Mouse (Mus musculus): ENCODE data around the gene A1cf. TPM values are rescaled to one million over a fixed set of nuclear protein-coding genes. Genes with fewer than 3 reads are reported as not detected.

Gene A1cf
- polyA plus RNA-seq, 1 experiment from 2014 or later = 11.1 TPM

DNA sequence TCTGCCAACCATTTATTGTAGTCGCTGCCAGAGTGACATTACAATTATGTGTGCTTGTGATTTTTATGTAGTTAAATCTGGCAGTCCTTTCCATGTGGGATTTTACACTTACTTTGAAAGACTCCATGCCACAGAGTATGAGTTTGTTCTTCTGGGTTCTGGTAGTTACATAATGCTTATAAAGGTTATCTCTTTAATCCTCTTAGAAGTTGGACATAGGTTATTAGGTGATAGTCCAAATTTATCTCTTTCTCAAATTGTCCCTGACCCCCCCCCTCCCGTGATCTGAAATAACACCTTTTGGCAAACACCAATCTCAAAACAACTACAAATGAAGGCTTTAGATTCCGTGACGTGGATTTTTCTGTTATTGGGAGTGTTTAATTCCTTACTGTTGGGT lies 16.0 kb downstream of the A1cf start:
- no peak overlapping the region for H3K4me2 ChIP-seq (ENCODE audit: low read depth, low read length)
- H3K9me3 ChIP-seq (ENCODE audit: control insufficient read depth, low read length) = no peaks in the 10 kb centered on the region
- no peak overlapping the region for H3K9ac ChIP-seq (ENCODE audit: low read depth, low read length)
- no peaks in the 10 kb centered on the region for H3K27me3 ChIP-seq (replicated peaks; ENCODE audit: control insufficient read depth, insufficient read depth, low read length)
- H3K4me1 ChIP-seq (ENCODE audit: control insufficient read depth, insufficient read depth, low read length) = peaks cover 3% of the 10 kb centered on the region; the same call in 1 of the 2 replicates
- no peak overlapping the region for H3K4me3 ChIP-seq (ENCODE audit: low read length)
- no peak for ATAC-seq
- WGBS = 86% methylated on average over 4 of the region's 4 CpGs
- H3K36me3 ChIP-seq (ENCODE audit: control insufficient read depth, insufficient read depth, low read length) = no peaks in the 10 kb centered on the region
- no peak overlapping the region for H3K27ac ChIP-seq (ENCODE audit: low read length)

DNA sequence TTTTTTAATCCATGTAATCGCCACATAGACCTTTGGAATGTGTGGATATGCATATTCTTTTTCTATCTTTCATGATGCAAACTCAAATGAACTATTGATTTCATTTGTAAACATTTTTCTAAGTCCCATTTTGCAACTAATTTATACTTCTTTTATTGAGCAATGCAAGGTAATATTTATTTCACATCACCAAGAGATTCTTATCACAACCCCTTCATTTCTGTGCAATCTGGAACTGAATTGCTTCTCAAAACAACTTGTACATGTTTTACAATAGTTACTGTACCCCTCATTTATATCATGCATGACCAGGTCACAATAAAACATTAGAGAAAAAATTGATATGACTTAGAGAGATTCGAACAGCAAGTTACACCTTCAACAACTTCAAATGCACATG lies 18.7 kb downstream of the A1cf start:
- ATAC-seq = no peak
- H3K9me3 ChIP-seq (ENCODE audit: control insufficient read depth, low read length) = no peaks in the 10 kb centered on the region
- peaks cover 11% of the 10 kb centered on the region; the same call in 1 of the 2 replicates for H3K4me1 ChIP-seq (ENCODE audit: control insufficient read depth, insufficient read depth, low read length)
- no peak overlapping the region for H3K9ac ChIP-seq (ENCODE audit: low read depth, low read length)
- no peak overlapping the region for H3K4me2 ChIP-seq (ENCODE audit: low read depth, low read length)
- no peak overlapping the region for H3K4me3 ChIP-seq (ENCODE audit: low read length)
- H3K27me3 ChIP-seq (replicated peaks; ENCODE audit: control insufficient read depth, insufficient read depth, low read length) = no peaks in the 10 kb centered on the region
- no peaks in the 10 kb centered on the region for H3K36me3 ChIP-seq (ENCODE audit: control insufficient read depth, insufficient read depth, low read length)
- 95% methylated on average over 2 of the region's 2 CpGs for WGBS
- H3K27ac ChIP-seq (ENCODE audit: low read length) = no peak overlapping the region

DNA sequence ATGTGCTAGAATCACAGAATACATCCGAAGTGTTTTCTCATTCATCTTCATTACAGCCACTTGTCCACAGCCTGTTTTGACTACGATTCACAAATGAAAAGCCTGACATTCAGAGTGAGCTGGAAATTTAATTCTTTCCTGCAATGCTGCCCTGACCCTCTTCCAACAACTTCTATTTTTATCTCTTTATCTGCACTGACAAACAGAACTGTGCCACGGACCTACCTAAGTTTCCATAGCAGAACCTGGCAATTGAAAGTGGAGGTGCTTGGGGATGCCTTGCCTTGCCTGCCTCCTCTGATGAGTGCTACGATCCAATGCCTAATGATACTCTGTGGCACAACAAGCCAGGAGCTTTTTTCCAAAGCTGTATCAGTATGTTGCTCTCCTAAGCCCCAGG lies 21.4 kb downstream of the A1cf start:
- peaks cover 11% of the 10 kb centered on the region; the same call in 1 of the 2 replicates for H3K4me1 ChIP-seq (ENCODE audit: control insufficient read depth, insufficient read depth, low read length)
- ATAC-seq = no peak
- no peak overlapping the region; the same call in 1 of the 2 replicates for H3K27ac ChIP-seq (ENCODE audit: low read length)
- H3K27me3 ChIP-seq (replicated peaks; ENCODE audit: control insufficient read depth, insufficient read depth, low read length) = no peaks in the 10 kb centered on the region
- no peak overlapping the region for H3K4me3 ChIP-seq (ENCODE audit: low read length)
- no peaks in the 10 kb centered on the region for H3K36me3 ChIP-seq (ENCODE audit: control insufficient read depth, insufficient read depth, low read length)
- H3K4me2 ChIP-seq (ENCODE audit: low read depth, low read length) = no peak overlapping the region
- H3K9me3 ChIP-seq (ENCODE audit: control insufficient read depth, low read length) = no peaks in the 10 kb centered on the region
- WGBS = 46% methylated on average over 4 of the region's 4 CpGs
- no peak overlapping the region for H3K9ac ChIP-seq (ENCODE audit: low read depth, low read length)

DNA sequence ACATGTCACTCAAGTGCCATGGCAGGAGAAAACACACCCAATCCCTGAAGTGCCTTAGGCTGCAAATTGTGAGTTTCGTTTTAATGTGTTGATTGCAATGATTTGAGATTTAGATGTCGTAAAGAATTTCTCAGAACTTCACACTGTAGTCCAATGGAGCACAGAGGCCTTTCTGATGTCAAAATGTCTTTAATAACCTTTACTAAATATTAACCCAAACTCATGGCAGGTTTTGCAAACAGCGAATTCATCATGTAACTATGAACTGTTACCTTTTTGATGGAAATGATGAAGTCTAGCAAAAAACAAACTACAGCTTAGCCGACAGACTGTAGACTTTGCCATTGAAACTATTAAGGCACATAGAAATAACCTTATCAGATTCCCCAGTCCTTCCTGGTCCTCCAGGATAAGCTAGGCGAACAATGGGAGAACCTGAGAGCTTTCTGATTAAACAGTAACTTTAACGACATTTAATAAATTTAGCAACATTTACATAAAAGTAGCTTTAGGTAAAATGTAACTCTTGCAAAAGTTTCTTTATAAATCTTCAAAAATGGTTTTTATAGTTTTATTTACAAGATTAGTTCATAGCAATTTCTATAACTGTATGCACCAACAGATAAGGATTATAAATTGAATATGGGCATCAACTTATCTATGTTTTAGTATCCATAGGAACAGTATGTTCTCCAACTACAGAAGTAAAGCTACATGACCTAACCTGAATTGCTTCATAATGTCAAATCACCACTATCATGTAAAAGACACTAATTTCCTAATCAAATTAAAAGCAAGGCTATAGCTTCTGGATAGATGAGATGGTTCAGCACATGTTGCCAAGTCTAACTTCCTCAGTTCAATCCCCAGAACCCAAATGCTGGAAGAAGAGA lies 22.7 kb downstream of the A1cf start:
- H3K4me2 ChIP-seq (ENCODE audit: low read depth, low read length) = no peak overlapping the region; the same call in 1 of the 2 replicates
- peaks cover 11% of the 10 kb centered on the region; the same call in 1 of the 2 replicates for H3K4me1 ChIP-seq (ENCODE audit: control insufficient read depth, insufficient read depth, low read length)
- WGBS = 66% methylated on average over 6 of the region's 6 CpGs
- no peaks in the 10 kb centered on the region for H3K9me3 ChIP-seq (ENCODE audit: control insufficient read depth, low read length)
- H3K36me3 ChIP-seq (ENCODE audit: control insufficient read depth, insufficient read depth, low read length) = no peaks in the 10 kb centered on the region
- H3K9ac ChIP-seq (ENCODE audit: low read depth, low read length) = no peak overlapping the region
- no peak overlapping the region for H3K27ac ChIP-seq (ENCODE audit: low read length)
- no peaks in the 10 kb centered on the region for H3K27me3 ChIP-seq (replicated peaks; ENCODE audit: control insufficient read depth, insufficient read depth, low read length)
- no peak overlapping the region for H3K4me3 ChIP-seq (ENCODE audit: low read length)
- peak; percentile 88 for ATAC-seq

GRCm38 (mm10) chr19:31895971-31896370 lies 27.4 kb downstream of the A1cf start:
- H3K9ac ChIP-seq (ENCODE audit: low read depth, low read length) = no peak overlapping the region
- H3K4me2 ChIP-seq (ENCODE audit: low read depth, low read length) = no peak overlapping the region

DNA sequence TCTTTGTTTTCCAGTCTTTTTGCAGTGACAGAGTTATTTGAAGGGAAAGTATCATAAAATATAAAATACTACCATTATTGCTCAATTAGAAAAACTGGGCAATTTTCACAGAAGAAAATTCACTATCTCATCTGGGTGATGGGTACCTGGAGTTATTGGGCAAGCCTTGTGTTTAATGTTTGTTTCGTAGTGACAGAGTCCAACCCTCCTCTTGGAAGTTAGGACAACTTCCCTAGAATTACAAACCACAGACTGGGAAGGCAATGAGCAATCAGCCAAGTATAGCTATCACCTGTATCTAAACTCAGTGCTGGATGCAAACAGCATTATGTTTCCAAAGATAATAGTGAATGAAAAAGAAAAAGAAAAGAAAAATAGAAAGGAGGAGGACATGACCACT lies 28.1 kb downstream of the A1cf start:
- no peak overlapping the region for H3K9ac ChIP-seq (ENCODE audit: low read depth, low read length)
- 83% methylated on average over 1 of the region's 1 CpGs for whole genome bisulfite sequencing

More at GRCm38 (mm10) chr19:31895971-31896370, 27.4 kb downstream of the A1cf start:
- WGBS = 58% methylated on average over 1 of the region's 1 CpGs
- Histone ChIP-seq H3K9me3 (ENCODE audit: control insufficient read depth, low read length) (no peaks in the 10 kb centered on the region), H3K36me3 (ENCODE audit: control insufficient read depth, insufficient read depth, low read length) (no peaks in the 10 kb centered on the region), H3K4me3 (ENCODE audit: low read length) (no peak overlapping the region), H3K27ac (ENCODE audit: low read length) (no peak overlapping the region), H3K27me3 (replicated peaks; ENCODE audit: control insufficient read depth, insufficient read depth, low read length) (no peaks in the 10 kb centered on the region), H3K4me1 (ENCODE audit: control insufficient read depth, insufficient read depth, low read length) (no peaks in the 10 kb centered on the region)
- ATAC-seq = no peak

GRCm38 (mm10) chr19:31905671-31906070 lies 37.1 kb downstream of the A1cf start:
- 52% methylated on average over 7 of the region's 7 CpGs for WGBS
- Histone ChIP-seq H3K27ac (ENCODE audit: low read length) (no peak overlapping the region), H3K4me1 (ENCODE audit: control insufficient read depth, insufficient read depth, low read length) (0 out of 2 replicates have a peak, but pooled peaks cover 6% of the 10 kb centered on the region), H3K4me3 (ENCODE audit: low read length) (no peak overlapping the region), H3K27me3 (replicated peaks; ENCODE audit: control insufficient read depth, insufficient read depth, low read length) (no peaks in the 10 kb centered on the region), H3K9ac (ENCODE audit: low read depth, low read length) (no peak overlapping the region), H3K36me3 (ENCODE audit: control insufficient read depth, insufficient read depth, low read length) (no peaks in the 10 kb centered on the region), H3K9me3 (ENCODE audit: control insufficient read depth, low read length) (no peaks in the 10 kb centered on the region), H3K4me2 (ENCODE audit: low read depth, low read length) (no peak overlapping the region)
- no peak for ATAC-seq

More for the DNA sequence above, 28.1 kb downstream of the A1cf start:
- Histone ChIP-seq H3K4me1 (ENCODE audit: control insufficient read depth, insufficient read depth, low read length) (no peaks in the 10 kb centered on the region), H3K4me3 (ENCODE audit: low read length) (no peak overlapping the region), H3K27ac (ENCODE audit: low read length) (no peak overlapping the region), H3K9me3 (ENCODE audit: control insufficient read depth, low read length) (no peaks in the 10 kb centered on the region), H3K27me3 (replicated peaks; ENCODE audit: control insufficient read depth, insufficient read depth, low read length) (no peaks in the 10 kb centered on the region), H3K4me2 (ENCODE audit: low read depth, low read length) (no peak overlapping the region), H3K36me3 (ENCODE audit: control insufficient read depth, insufficient read depth, low read length) (no peaks in the 10 kb centered on the region)
- no peak for ATAC-seq

- no peak overlapping the region for H3K4me3 ChIP-seq (ENCODE audit: low read length)
- H3K36me3 ChIP-seq (ENCODE audit: control insufficient read depth, insufficient read depth, low read length) = no peaks in the 10 kb centered on the region
- 66% methylated on average over 6 of the region's 6 CpGs for WGBS
- H3K27me3 ChIP-seq (replicated peaks; ENCODE audit: control insufficient read depth, insufficient read depth, low read length) = no peaks in the 10 kb centered on the region
- 0 out of 2 replicates have a peak, but pooled peaks cover 6% of the 10 kb centered on the region for H3K4me1 ChIP-seq (ENCODE audit: control insufficient read depth, insufficient read depth, low read length)
- no peak overlapping the region for H3K9ac ChIP-seq (ENCODE audit: low read depth, low read length)
- H3K9me3 ChIP-seq (ENCODE audit: control insufficient read depth, low read length) = no peaks in the 10 kb centered on the region
- no peak for ATAC-seq
- no peak overlapping the region for H3K4me2 ChIP-seq (ENCODE audit: low read depth, low read length)
- H3K27ac ChIP-seq (ENCODE audit: low read length) = no peak overlapping the region
Measured at GRCm38 (mm10) chr19:31910423-31910822, 41.9 kb downstream of the A1cf start.

DNA sequence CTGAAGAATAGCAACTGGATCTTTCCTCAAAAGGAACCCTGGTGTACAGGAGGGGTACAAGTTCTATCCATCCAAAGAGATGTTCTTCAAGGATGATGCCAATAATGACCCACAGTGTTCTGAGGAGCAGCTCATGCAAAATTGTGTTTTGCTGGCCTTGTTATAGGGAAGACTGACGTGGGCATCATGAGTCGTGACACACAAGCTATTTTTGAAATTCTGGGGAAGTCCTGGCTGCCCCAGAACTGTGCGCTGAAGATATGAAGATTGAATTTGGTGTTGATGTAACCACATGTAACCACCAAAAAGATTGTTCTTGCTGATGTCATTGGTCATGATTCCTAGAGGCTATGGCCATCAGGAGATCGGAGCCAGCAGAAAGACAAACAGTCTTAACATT lies 45.4 kb downstream of the A1cf start:
- no peak for ATAC-seq
- 91% methylated on average over 4 of the region's 4 CpGs for WGBS
- H3K4me3 ChIP-seq (ENCODE audit: low read length) = no peak overlapping the region

More for the DNA sequence above, 45.4 kb downstream of the A1cf start:
- H3K27me3 ChIP-seq (replicated peaks; ENCODE audit: control insufficient read depth, insufficient read depth, low read length) = no peaks in the 10 kb centered on the region
- 0 out of 2 replicates have a peak, but pooled peaks cover 6% of the 10 kb centered on the region for H3K4me1 ChIP-seq (ENCODE audit: control insufficient read depth, insufficient read depth, low read length)
- no peaks in the 10 kb centered on the region for H3K36me3 ChIP-seq (ENCODE audit: control insufficient read depth, insufficient read depth, low read length)
- no peak overlapping the region for H3K9ac ChIP-seq (ENCODE audit: low read depth, low read length)
- no peaks in the 10 kb centered on the region for H3K9me3 ChIP-seq (ENCODE audit: control insufficient read depth, low read length)
- H3K27ac ChIP-seq (ENCODE audit: low read length) = no peak overlapping the region
- H3K4me2 ChIP-seq (ENCODE audit: low read depth, low read length) = no peak overlapping the region

All from intestine, embryonic 16.5 days (tissue).